Mouse (Mus musculus) cerebellum, adult 2 months (tissue): ENCODE results near the gene Nol9.

Experiments
- CTCF ChIP-seq: fragments of 200-500 bp; IDR thresholded peaks from 2 replicates; pipeline ENCODE4 v1.5.1; 2011; ENCODE audit warnings: low read depth, mild to moderate bottlenecking, control low read depth, low read length, moderate library complexity, borderline replicate concordance; ENCODE audit not compliant: insufficient read depth
- POLR2A ChIP-seq: fragments of 200-500 bp; IDR thresholded peaks from 2 replicates; pipeline ENCODE4 v1.6.1; 2011; ENCODE audit warnings: low read length, control low read depth, borderline replicate concordance; ENCODE audit not compliant: insufficient read depth

DNA sequence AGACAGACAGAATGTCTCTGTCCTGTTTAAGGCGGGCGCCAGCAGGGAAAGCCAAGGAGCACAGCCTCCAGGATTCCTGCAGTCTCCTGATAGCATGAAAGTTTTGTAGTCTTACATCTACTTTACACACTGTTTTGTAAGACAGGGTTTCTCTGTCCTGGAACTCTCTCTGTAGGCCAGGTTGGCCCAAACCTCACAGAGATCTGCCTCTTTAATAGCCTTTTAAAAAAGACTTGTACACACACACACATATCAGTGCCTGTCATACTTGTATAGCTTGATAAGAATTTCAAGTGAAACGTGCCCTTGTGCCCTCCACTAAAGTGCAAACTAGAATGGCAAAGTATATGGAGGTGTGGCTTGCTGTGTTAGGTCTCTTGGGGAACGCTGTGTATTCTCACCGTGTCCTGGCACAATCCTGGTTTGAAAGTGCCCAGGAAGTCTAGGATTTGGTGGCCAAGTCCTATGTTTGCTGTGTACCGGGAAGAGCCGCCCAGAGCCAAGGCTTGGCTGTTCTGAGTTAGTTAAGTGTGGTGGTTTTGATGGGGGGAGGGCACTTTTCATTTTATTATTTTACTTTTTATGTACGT, 27.9 kb upstream of the Nol9 start:
- TF ChIP-seq POLR2A: no peak
- TF ChIP-seq CTCF: no peak
